Mouse (Mus musculus): ENCODE measurements around the gene Tcaf3. TPM values are rescaled to one million over a fixed set of nuclear protein-coding genes. Genes with fewer than 3 reads are reported as not detected.

Tcaf3 gene
- polyA plus RNA-seq, 1 experiment from 2014 or later = not detected

DNA sequence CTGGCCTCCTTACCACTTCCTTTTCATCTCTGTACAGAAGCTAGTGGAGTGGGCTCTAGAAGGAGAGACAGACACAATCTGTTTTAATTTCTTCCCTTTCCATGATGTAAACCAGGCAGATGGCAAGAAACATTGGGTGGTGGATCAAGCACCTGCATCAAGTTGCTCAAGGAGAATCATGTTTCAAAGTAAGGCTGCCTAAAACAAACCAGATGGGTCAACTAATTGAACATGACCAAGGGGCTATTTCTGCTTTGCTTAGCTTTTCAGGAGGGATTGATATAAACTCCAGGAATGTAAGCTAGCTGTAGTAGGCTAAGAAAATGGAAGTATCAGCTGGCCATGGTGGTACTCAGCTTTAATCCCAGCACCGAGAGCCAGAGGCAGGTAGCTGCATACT, 56.8 kb downstream of the Tcaf3 start:
- Histone ChIP-seq H3K36me3 (no peaks in the 10 kb centered on the region), H3K4me3 (no peak overlapping the region), H3K9ac (no peak overlapping the region), H3K27me3 (no peaks in the 10 kb centered on the region), H3K4me2 (no peak overlapping the region), H3K4me1 (peaks cover 11% of the 10 kb centered on the region; the same call in 1 of the 2 replicates), H3K9me3 (no peaks in the 10 kb centered on the region), H3K27ac (no peak overlapping the region)
- ATAC-seq (ENCODE audit: insufficient number of reproducible peaks, insufficient read depth, low FRiP score, low TSS enrichment, low read depth) = no peak
- WGBS = 21% methylated on average over 1 of the region's 1 CpGs

DNA sequence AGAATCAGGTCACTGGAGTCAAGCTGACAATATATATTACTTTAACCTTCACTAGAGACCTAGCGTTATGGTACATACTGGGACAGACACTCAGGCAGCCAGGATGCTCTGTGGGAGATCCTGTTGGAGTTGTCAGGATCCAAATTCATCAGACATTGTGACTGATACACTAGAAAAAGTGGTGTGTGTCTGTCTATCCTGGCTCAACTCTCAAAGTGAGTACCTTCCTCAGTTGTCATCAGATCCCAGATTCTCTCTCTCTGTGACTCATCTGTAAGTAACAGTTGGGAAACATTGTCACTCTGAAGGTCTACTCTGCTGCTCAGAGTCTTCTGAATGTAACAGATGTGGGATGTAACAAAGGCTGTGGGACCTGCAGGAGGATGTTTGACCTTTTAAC, 57.8 kb downstream of the Tcaf3 start:
- Histone ChIP-seq H3K9ac (no peak overlapping the region), H3K9me3 (no peaks in the 10 kb centered on the region), H3K4me3 (no peak overlapping the region), H3K27me3 (no peaks in the 10 kb centered on the region), H3K4me1 (peaks cover 11% of the 10 kb centered on the region; the same call in 1 of the 2 replicates), H3K27ac (no peak overlapping the region), H3K4me2 (no peak overlapping the region), H3K36me3 (no peaks in the 10 kb centered on the region)
- no peak for ATAC-seq (ENCODE audit: insufficient number of reproducible peaks, insufficient read depth, low FRiP score, low TSS enrichment, low read depth)
- 74% methylated on average over 1 of the region's 1 CpGs for WGBS

Other genes starting within 250 kb of the Tcaf3 start
- 77.2 and 81.0 TPM in 2 replicates for gene Zyx, start 248.1 kb downstream of the Tcaf3 start, polyA plus RNA-seq (2015; fragmentation: Nextera tagmentation; extraction: Ambion mirVana)
- gene Epha1, start 224.4 kb downstream of the Tcaf3 start, polyA plus RNA-seq (2015; fragmentation: Nextera tagmentation; extraction: Ambion mirVana) = 10.5 and 10.8 TPM in 2 replicates
- not detected in 2 replicates for gene Tas2r143, start 197.5 kb downstream of the Tcaf3 start, polyA plus RNA-seq (2015; fragmentation: Nextera tagmentation; extraction: Ambion mirVana)
- not detected in 2 replicates for gene Tas2r135, start 192.3 kb downstream of the Tcaf3 start, polyA plus RNA-seq (2015; fragmentation: Nextera tagmentation; extraction: Ambion mirVana)
- not detected in 2 replicates for gene Tas2r126, start 163.2 kb downstream of the Tcaf3 start, polyA plus RNA-seq (2015; fragmentation: Nextera tagmentation; extraction: Ambion mirVana)
- not detected in 2 replicates for gene Olfr458, start 132.5 kb downstream of the Tcaf3 start, polyA plus RNA-seq (2015; fragmentation: Nextera tagmentation; extraction: Ambion mirVana)
- not detected in 2 replicates for gene Olfr457, start 121.4 kb downstream of the Tcaf3 start, polyA plus RNA-seq (2015; fragmentation: Nextera tagmentation; extraction: Ambion mirVana)
- gene Olfr456, start 110.5 kb downstream of the Tcaf3 start, polyA plus RNA-seq (2015; fragmentation: Nextera tagmentation; extraction: Ambion mirVana) = not detected in 2 replicates
- not detected in 2 replicates for gene Olfr455, start 50.1 kb downstream of the Tcaf3 start, polyA plus RNA-seq (2015; fragmentation: Nextera tagmentation; extraction: Ambion mirVana)
- gene Tcaf2, start 47.6 kb upstream of the Tcaf3 start, polyA plus RNA-seq (2015; fragmentation: Nextera tagmentation; extraction: Ambion mirVana) = 4.3 and 5.3 TPM in 2 replicates
- 75.6 and 81.9 TPM in 2 replicates for gene Tcaf1, start 112.4 kb upstream of the Tcaf3 start, polyA plus RNA-seq (2015; fragmentation: Nextera tagmentation; extraction: Ambion mirVana)
- not detected in 2 replicates for gene Olfr453, start 141.7 kb upstream of the Tcaf3 start, polyA plus RNA-seq (2015; fragmentation: Nextera tagmentation; extraction: Ambion mirVana)
- not detected in 2 replicates for gene Olfr38, start 158.7 kb upstream of the Tcaf3 start, polyA plus RNA-seq (2015; fragmentation: Nextera tagmentation; extraction: Ambion mirVana)
- not detected in 2 replicates for gene Olfr452, start 187.4 kb upstream of the Tcaf3 start, polyA plus RNA-seq (2015; fragmentation: Nextera tagmentation; extraction: Ambion mirVana)
- gene Olfr450, start 214.2 kb upstream of the Tcaf3 start, polyA plus RNA-seq (2015; fragmentation: Nextera tagmentation; extraction: Ambion mirVana) = not detected in 2 replicates
- not detected in 2 replicates for gene Olfr449, start 236.7 kb upstream of the Tcaf3 start, polyA plus RNA-seq (2015; fragmentation: Nextera tagmentation; extraction: Ambion mirVana)

Measured in embryonic facial prominence, embryonic 13.5 days (tissue).